Mouse (Mus musculus) hindbrain, embryonic 11.5 days (tissue): ENCODE measurements around the gene Frrs1. TPM values are rescaled to one million over a fixed set of nuclear protein-coding genes. Genes with fewer than 3 reads are reported as not detected.

Source experiments
- ATAC-seq: fragments of 200-750 bp; cut with Nextera tagmentation; 2 replicates; pipeline ENCODE4 v1.8.0; 2017; ENCODE audit warnings: mild to moderate bottlenecking, moderate TSS enrichment, moderate library complexity; ENCODE audit not compliant: low FRiP score
- DNase-seq: peaks from one replicate; pipeline ENCODE4 v3.0.0-alpha.2; 2015; ENCODE audit warnings: low spot score
- H3K27ac ChIP-seq: fragments of 300-500 bp; sonication (generic); 2 replicates; pipeline ENCODE4 v1.5.1; 2014; ENCODE audit warnings: mild to moderate bottlenecking, low read depth, low read length
- H3K27me3 ChIP-seq: fragments of 300-500 bp; sonication (generic); 2 replicates; pipeline ENCODE4 v1.6.1; 2014; ENCODE audit warnings: mild to moderate bottlenecking, low read length, moderate library complexity, mixed read lengths; ENCODE audit not compliant: control insufficient read depth, insufficient read depth
- H3K36me3 ChIP-seq: fragments of 300-500 bp; sonication (generic); 2 replicates; pipeline ENCODE4 v1.6.1; 2014; ENCODE audit warnings: mild to moderate bottlenecking, low read length, moderate library complexity, mixed read lengths; ENCODE audit not compliant: control insufficient read depth, insufficient read depth
- H3K4me1 ChIP-seq: fragments of 300-500 bp; sonication (generic); replicated peaks from 2 replicates; pipeline ENCODE4 v1.6.1; 2014; ENCODE audit warnings: low read length, mixed read lengths; ENCODE audit not compliant: control insufficient read depth, insufficient read depth
- H3K4me2 ChIP-seq: fragments of 300-500 bp; sonication (generic); replicated peaks from 2 replicates; pipeline ENCODE4 v1.6.1; 2014; ENCODE audit warnings: mild to moderate bottlenecking, low read depth, low read length
- H3K4me3 ChIP-seq: fragments of 300-500 bp; sonication (generic); 2 replicates; pipeline ENCODE4 v1.5.1; 2014; ENCODE audit warnings: low read depth, low read length
- H3K9ac ChIP-seq: fragments of 300-500 bp; sonication (generic); 2 replicates; pipeline ENCODE4 v1.6.1; 2014; ENCODE audit warnings: low read depth, low read length
- H3K9me3 ChIP-seq: fragments of 300-500 bp; sonication (generic); 2 replicates; pipeline ENCODE4 v1.6.1; 2016; ENCODE audit warnings: low read length; ENCODE audit not compliant: control insufficient read depth
- WGBS: fragments of 180-500 bp; shearing (Covaris S2); extraction: QIAGEN DNeasy Blood & Tissue Kit; methylation state at CpG from one replicate; pipeline ENCODE4 v1.1.7; 2014; 5-methylcytosine and 5-hydroxymethylcytosine counted together
- polyA plus RNA-seq: library from polyadenylated mRNA; unstranded; fragments of >200 nt; fragmentation: Nextera tagmentation; extraction: Ambion mirVana; gene quantifications from 2 replicates; pipeline ENCODE4 v1.2.1, GENCODE M21; 2014

Frrs1 gene
- polyA plus RNA-seq, 1 experiment from 2014 or later, result 9.5 TPM

GRCm38 (mm10) chr3:116914374-116914773, 55.1 kb downstream of the Frrs1 start:
- no peak overlapping the region for H3K4me2 ChIP-seq
- H3K4me3 ChIP-seq, result no peak overlapping the region
- no peak for DNase-seq
- no peaks in the 10 kb centered on the region for H3K27me3 ChIP-seq
- H3K36me3 ChIP-seq, result no peaks in the 10 kb centered on the region
- no peak for ATAC-seq
- H3K9me3 ChIP-seq, result no peaks in the 10 kb centered on the region
- no peaks in the 10 kb centered on the region for H3K4me1 ChIP-seq
- no peak overlapping the region for H3K27ac ChIP-seq
- WGBS, result 91% methylated on average over 6 of the region's 6 CpGs
- no peak overlapping the region for H3K9ac ChIP-seq

DNA sequence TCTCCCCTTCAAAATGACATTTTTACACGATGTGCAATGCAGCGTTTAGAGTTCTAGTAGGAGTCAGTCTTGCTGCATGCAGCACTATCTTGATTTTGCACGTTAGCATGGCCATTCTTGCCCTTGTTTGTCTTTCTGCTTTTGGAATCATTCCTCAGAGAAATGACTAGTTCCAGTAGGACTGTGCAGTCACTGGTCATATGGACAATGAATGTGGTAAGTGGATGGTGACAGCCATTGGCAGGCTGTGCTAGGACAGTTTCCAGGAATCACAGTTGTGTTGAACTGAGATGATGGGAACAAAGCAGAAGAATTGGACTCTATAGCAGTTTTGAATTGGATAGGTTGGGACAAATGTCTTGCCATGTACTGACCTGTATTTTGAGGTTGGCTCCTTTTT, 55.7 kb downstream of the Frrs1 start:
- no peak for DNase-seq

DNA sequence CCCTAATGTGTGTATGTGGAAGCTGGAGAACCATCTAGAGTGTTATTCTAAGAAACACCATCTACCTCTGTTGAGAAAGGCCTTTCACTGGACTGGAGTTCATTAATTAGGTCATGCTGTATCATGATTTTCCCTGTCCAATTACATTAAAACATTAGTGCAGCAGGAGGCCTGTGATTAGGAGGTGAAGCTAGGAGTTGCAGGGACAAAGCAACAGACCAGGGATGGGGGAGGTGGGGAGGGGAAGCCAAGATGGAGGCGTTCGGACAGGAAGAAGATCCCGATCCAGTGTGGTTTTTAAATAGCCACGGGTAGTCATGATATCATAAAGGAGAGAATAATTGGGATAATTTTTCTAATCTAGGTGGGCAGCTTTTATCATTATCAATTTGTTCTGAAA, 57.8 kb downstream of the Frrs1 start:
- no peak for DNase-seq
- ATAC-seq, result no peak
- H3K27me3 ChIP-seq, result no peaks in the 10 kb centered on the region
- no peak overlapping the region for H3K4me2 ChIP-seq
- no peak overlapping the region for H3K9ac ChIP-seq
- no peaks in the 10 kb centered on the region for H3K36me3 ChIP-seq
- H3K4me3 ChIP-seq, result no peak overlapping the region
- H3K9me3 ChIP-seq, result no peaks in the 10 kb centered on the region
- 90% methylated on average over 4 of the region's 4 CpGs for WGBS
- H3K4me1 ChIP-seq, result no peaks in the 10 kb centered on the region
- no peak overlapping the region for H3K27ac ChIP-seq

More for the DNA sequence above, 55.7 kb downstream of the Frrs1 start:
- H3K4me2 ChIP-seq, result no peak overlapping the region
- no peak overlapping the region for H3K27ac ChIP-seq
- H3K4me3 ChIP-seq, result no peak overlapping the region
- H3K9me3 ChIP-seq, result no peaks in the 10 kb centered on the region
- no peaks in the 10 kb centered on the region for H3K27me3 ChIP-seq
- ATAC-seq, result no peak
- H3K4me1 ChIP-seq, result no peaks in the 10 kb centered on the region
- H3K36me3 ChIP-seq, result no peaks in the 10 kb centered on the region
- H3K9ac ChIP-seq, result no peak overlapping the region
- WGBS, result 87% methylated on average over 3 of the region's 3 CpGs

DNA sequence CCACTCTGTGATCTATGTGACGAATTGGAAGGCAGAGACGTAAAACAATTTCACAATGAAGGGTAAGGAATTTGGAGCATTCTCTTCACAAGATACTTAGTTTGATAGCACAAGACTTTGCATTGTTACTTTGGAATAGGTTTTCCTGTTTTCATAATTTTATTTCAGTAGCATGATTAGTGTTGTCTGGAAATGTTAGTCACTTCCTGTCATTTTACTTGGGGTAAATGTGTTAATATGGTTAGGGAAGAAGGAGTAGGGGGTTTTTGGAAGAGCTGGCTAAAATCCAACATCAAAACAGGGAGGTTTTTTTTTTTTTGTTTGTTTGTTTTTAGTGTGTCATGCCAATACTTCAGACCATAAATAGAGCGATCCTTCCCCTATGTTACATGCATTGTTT, 62.3 kb downstream of the Frrs1 start:
- no peak for DNase-seq
- no peaks in the 10 kb centered on the region for H3K4me1 ChIP-seq

DNA sequence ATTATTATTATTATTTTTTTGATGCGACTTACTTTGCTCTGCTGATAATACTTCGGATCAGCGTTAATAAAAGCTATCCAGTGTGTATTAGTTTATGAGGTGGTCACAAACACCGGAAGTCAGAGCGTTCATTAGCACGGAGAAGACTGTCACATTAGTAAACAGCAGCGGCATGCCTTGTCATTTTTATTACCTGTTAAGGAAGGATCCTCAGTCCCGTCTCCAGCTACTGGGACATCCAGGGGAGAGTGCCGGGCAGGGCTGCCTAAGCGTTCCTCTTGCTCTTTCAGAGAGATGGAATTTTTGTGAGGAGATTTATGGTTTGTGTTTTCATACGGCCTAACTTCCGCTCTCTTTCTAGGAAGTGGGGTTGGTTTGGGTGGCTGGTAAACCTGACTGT, 63.8 kb downstream of the Frrs1 start:
- no peak for DNase-seq
- H3K4me2 ChIP-seq, result no peak overlapping the region
- no peak overlapping the region for H3K9ac ChIP-seq
- ATAC-seq, result no peak
- H3K9me3 ChIP-seq, result no peaks in the 10 kb centered on the region
- no peaks in the 10 kb centered on the region for H3K27me3 ChIP-seq
- H3K27ac ChIP-seq, result no peak overlapping the region
- H3K4me1 ChIP-seq, result no peaks in the 10 kb centered on the region
- 91% methylated on average over 12 of the region's 12 CpGs for WGBS
- H3K4me3 ChIP-seq, result no peak overlapping the region
- H3K36me3 ChIP-seq, result no peaks in the 10 kb centered on the region

More for the DNA sequence above, 62.3 kb downstream of the Frrs1 start:
- H3K36me3 ChIP-seq, result no peaks in the 10 kb centered on the region
- H3K4me3 ChIP-seq, result no peak overlapping the region
- H3K4me2 ChIP-seq, result no peak overlapping the region
- WGBS, result 86% methylated on average over 3 of the region's 3 CpGs
- no peaks in the 10 kb centered on the region for H3K9me3 ChIP-seq
- H3K27me3 ChIP-seq, result no peaks in the 10 kb centered on the region
- ATAC-seq, result no peak
- no peak overlapping the region for H3K9ac ChIP-seq
- H3K27ac ChIP-seq, result no peak overlapping the region

DNA sequence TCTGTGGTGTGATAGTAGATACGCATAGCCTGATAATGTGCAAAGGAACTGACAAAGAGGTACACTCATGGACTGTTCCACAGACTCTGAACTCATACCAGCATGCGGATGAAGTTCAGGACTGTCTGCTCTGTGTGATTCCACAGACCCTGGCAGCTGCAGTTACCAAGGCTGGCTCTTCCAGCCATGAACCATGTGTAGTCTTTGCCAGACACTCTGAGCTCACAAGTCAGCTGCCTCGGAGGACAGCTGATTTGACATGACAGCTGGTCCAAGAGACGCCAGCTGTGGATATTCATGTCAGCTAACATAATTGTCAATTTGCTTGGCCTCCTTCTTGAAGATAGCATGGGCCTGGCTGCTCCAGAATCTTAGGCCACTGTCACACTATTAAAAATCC, 69.7 kb downstream of the Frrs1 start:
- WGBS, result 77% methylated on average over 4 of the region's 4 CpGs
- no peak for DNase-seq
- no peak overlapping the region for H3K27ac ChIP-seq
- no peak overlapping the region for H3K4me3 ChIP-seq
- no peak overlapping the region for H3K4me2 ChIP-seq
- H3K27me3 ChIP-seq, result no peaks in the 10 kb centered on the region
- no peaks in the 10 kb centered on the region for H3K9me3 ChIP-seq
- no peaks in the 10 kb centered on the region for H3K4me1 ChIP-seq
- no peak for ATAC-seq
- H3K36me3 ChIP-seq, result no peaks in the 10 kb centered on the region
- H3K9ac ChIP-seq, result no peak overlapping the region

DNA sequence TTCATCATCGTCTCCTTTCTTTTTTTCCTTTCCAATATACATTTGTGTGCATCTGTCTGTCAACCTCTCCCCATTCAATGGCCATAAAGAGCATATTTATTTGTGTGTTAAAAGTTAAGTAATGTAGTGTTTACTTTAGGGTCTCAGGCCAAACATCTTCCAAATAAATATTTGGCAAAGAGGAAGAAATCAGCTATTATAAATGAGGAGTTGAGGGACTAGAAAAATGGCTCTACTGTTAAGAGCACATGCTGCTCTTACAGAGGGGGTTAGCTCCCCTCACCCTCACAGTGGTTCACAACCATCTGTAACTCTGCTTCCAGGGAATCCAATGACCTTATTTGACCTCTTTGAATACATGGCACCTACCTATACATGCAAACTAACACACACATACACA, 73.9 kb downstream of the Frrs1 start:
- Histone ChIP-seq H3K4me2 (no peak overlapping the region), H3K4me1 (no peaks in the 10 kb centered on the region), H3K9ac (no peak overlapping the region), H3K9me3 (no peaks in the 10 kb centered on the region), H3K27me3 (no peaks in the 10 kb centered on the region), H3K27ac (no peak overlapping the region), H3K4me3 (no peak overlapping the region), H3K36me3 (no peaks in the 10 kb centered on the region)
- DNase-seq, result no peak
- 81% methylated on average over 1 of the region's 1 CpGs for WGBS
- no peak for ATAC-seq

DNA sequence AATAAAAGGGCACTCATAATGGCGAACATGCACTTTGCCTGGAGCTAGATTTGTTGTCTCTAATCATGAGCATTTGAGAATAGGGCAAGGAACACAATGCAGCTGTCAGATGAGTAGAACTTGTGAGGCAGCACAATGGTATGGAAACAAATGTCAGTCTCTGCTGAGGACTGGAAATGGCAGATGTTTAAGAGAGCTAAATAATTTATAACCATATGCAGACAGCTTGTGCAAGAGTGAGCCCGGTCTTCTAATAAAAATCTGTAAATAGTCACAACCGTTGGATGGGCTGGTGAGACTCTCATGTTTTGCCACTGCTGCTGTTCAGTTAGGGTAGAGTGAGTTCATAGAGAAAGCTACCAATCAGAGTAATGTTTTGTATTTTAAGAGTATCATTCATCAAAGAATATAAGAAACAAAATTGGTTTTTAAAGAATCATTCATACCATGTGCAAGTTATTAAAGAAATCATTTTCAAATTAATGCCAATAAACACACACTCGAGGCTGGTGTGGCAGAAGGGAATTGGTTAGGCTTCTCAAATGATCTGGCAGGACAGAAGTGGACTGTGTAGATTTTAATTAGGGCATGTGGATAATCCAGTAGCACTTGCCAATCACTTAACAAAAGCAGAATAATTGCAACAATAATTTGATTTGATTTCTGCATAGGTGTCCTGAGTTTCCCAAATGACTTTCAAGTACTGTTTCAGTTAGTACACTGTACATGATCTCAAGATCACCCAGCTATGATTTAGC, 77.8 kb downstream of the Frrs1 start:
- WGBS, result 69% methylated on average over 4 of the region's 4 CpGs
- no peak overlapping the region for H3K4me2 ChIP-seq
- no peaks in the 10 kb centered on the region for H3K36me3 ChIP-seq
- ATAC-seq (no peak), DNase-seq (no peak)
- H3K27me3 ChIP-seq, result no peaks in the 10 kb centered on the region
- H3K27ac ChIP-seq, result no peak overlapping the region
- no peaks in the 10 kb centered on the region for H3K9me3 ChIP-seq
- no peak overlapping the region for H3K9ac ChIP-seq
- H3K4me1 ChIP-seq, result no peaks in the 10 kb centered on the region
- no peak overlapping the region for H3K4me3 ChIP-seq

GRCm38 (mm10) chr3:116940804-116941558, 81.7 kb downstream of the Frrs1 start:
- WGBS, result 86% methylated on average over 10 of the region's 10 CpGs
- H3K4me1 ChIP-seq, result no peaks in the 10 kb centered on the region
- H3K36me3 ChIP-seq, result no peaks in the 10 kb centered on the region
- ATAC-seq (no peak), DNase-seq (no peak)
- H3K27ac ChIP-seq, result no peak overlapping the region
- no peaks in the 10 kb centered on the region for H3K27me3 ChIP-seq
- no peak overlapping the region for H3K4me3 ChIP-seq
- no peak overlapping the region for H3K4me2 ChIP-seq
- H3K9ac ChIP-seq, result no peak overlapping the region
- H3K9me3 ChIP-seq, result no peaks in the 10 kb centered on the region
